Mouse (Mus musculus) MEL (cell line): Measurements from ENCODE around the gene Agbl1.

Experiments
- CTCF ChIP-seq, 3 experiments: IDR thresholded peaks in 2 of 3; conservative IDR thresholded peaks in 1 of 3; 2 replicates each; pipeline ENCODE4 v1.5.1; 2011 to 2012; ENCODE audit warnings: low read length in 3 of 3, low read depth in 2 of 3, mild to moderate bottlenecking in 2 of 3, improper control_type of control experiment in 1 of 3, inconsistent platforms in 1 of 3, mixed read lengths in 1 of 3, moderate library complexity in 1 of 3; ENCODE audit not compliant: control insufficient read depth in 1 of 3, insufficient read depth in 1 of 3, poor library complexity in 1 of 3, severe bottlenecking in 1 of 3
- EP300 ChIP-seq, 2 experiments: IDR thresholded peaks; 2 replicates each; pipeline ENCODE4 v1.6.1; 2011; ENCODE audit warnings: improper control_type of control experiment in 2 of 2, low read length in 2 of 2, low read depth in 1 of 2, mild to moderate bottlenecking in 1 of 2
- ETS1 ChIP-seq: IDR thresholded peaks from 2 replicates; pipeline ENCODE4 v1.6.1; 2012; ENCODE audit warnings: low read depth, mild to moderate bottlenecking, inconsistent platforms, low read length, improper control_type of control experiment, moderate library complexity
- JUND ChIP-seq: IDR thresholded peaks from 2 replicates; pipeline ENCODE4 v1.6.1; 2011; ENCODE audit warnings: low read depth, mild to moderate bottlenecking, improper control_type of control experiment, low read length
- MXI1 ChIP-seq: IDR thresholded peaks from 2 replicates; pipeline ENCODE4 v1.6.1; 2011; ENCODE audit warnings: mild to moderate bottlenecking, low read depth, low read length, improper control_type of control experiment
- POLR2A ChIP-seq, 2 experiments: IDR thresholded peaks; 2 replicates each; pipeline ENCODE4 v1.6.1; 2011 to 2012; ENCODE audit warnings: low read length in 2 of 2, mild to moderate bottlenecking in 2 of 2, control low read depth in 1 of 2, improper control_type of control experiment in 1 of 2, low read depth in 1 of 2, moderate library complexity in 1 of 2; ENCODE audit not compliant: control insufficient read depth in 1 of 2, insufficient read depth in 1 of 2, poor library complexity in 1 of 2
- POLR2AphosphoS2 ChIP-seq: IDR thresholded peaks from 2 replicates; pipeline ENCODE4 v1.6.1; 2011; ENCODE audit warnings: low read length, improper control_type of control experiment
- POLR2AphosphoS5 ChIP-seq: IDR thresholded peaks from 2 replicates; pipeline ENCODE4 v1.6.1; 2012; ENCODE audit warnings: low read depth, borderline replicate concordance, mild to moderate bottlenecking, inconsistent platforms, low read length, moderate library complexity, mixed read lengths
- SMC3 ChIP-seq: IDR thresholded peaks from 2 replicates; pipeline ENCODE4 v1.6.1; 2011; ENCODE audit warnings: low read depth, low read length, improper control_type of control experiment
- TCF12 ChIP-seq: IDR thresholded peaks from 2 replicates; pipeline ENCODE4 v1.6.1; 2014; ENCODE audit warnings: low read depth, mild to moderate bottlenecking, inconsistent platforms, low read length, improper control_type of control experiment, moderate library complexity
- USF1 ChIP-seq: IDR thresholded peaks from 2 replicates; pipeline ENCODE4 v1.6.1; 2014; ENCODE audit warnings: low read depth, mild to moderate bottlenecking, inconsistent platforms, low read length, improper control_type of control experiment, moderate library complexity
- USF2 ChIP-seq, 2 experiments: IDR thresholded peaks; 2 replicates each; pipeline ENCODE4 v1.6.1; 2011 to 2012; ENCODE audit warnings: improper control_type of control experiment in 2 of 2, low read length in 2 of 2, borderline replicate concordance in 1 of 2, inconsistent platforms in 1 of 2, low read depth in 1 of 2, mild to moderate bottlenecking in 1 of 2; ENCODE audit not compliant: insufficient read depth in 1 of 2

- TF ChIP-seq TCF12 (no peak), CTCF (IDR thresholded peaks at IDR 0.05 in 2 of 3, conservative IDR thresholded peaks at IDR 0.05 in 1 of 3; ENCODE audit: control insufficient read depth in 1 of 3, insufficient read depth in 1 of 3, low read depth in 2 of 3, low read length in 3 of 3, poor library complexity in 1 of 3, severe bottlenecking in 1 of 3) (no peak), ETS1 (no peak), POLR2A (IDR thresholded peaks at IDR 0.05; ENCODE audit: control insufficient read depth in 1 of 2, insufficient read depth in 1 of 2, low read depth in 1 of 2, low read length in 2 of 2, poor library complexity in 1 of 2) (no peak), POLR2AphosphoS5 (no peak), MXI1 (no peak), SMC3 (no peak), USF2 (IDR thresholded peaks at IDR 0.05; ENCODE audit: borderline replicate concordance in 1 of 2, insufficient read depth in 1 of 2, low read depth in 1 of 2, low read length in 2 of 2) (no peak), USF1 (no peak), EP300 (IDR thresholded peaks at IDR 0.05; ENCODE audit: low read depth in 1 of 2, low read length in 2 of 2) (no peak), JUND (no peak), POLR2AphosphoS2 (no peak)
Observed at GRCm38 (mm10) chr7:76788561-76789306, 559.0 kb downstream of the Agbl1 start.
